Mouse (Mus musculus) testis, postnatal 14 days (tissue): ENCODE data around the gene 2810004N23Rik.

ENCODE experiments used
- DNase-seq: peaks from one replicate; pipeline ENCODE4 v3.0.0; 2021; ENCODE audit warnings: low spot score

The 2810004N23Rik gene

GRCm38 (mm10) chr8:124862321-124863162 lies at the start of gene 2810004N23Rik, which contains the start of gene Gnpat:
Gene 2810004N23Rik (minus strand): TSS chr8:124863120.
Gene Gnpat (plus strand): TSS chr8:124863033.
- DNase-seq: peak; percentile 93

- no peak for DNase-seq
Observed at GRCm38 (mm10) chr8:124911938-124912872, 49.3 kb upstream of the 2810004N23Rik start.

DNA sequence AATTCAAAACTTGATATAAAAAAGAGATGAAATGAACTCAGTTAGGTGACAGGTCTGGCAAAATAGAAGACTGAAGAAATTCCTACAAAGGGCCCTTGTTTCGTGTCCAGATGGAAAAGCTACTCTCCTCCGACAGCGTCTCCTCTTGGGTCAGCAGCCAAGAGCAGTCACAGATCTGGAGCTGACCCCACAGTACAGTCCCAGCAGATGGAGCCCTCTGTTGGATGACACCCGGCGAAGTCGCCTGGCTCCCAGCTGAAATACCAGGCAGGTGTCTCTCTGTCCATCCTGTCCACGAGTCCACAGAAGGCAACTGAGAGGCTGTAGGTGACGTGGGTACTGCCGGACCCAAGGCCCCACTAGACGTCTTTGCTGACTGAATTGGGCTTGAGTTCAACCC lies 47.4 kb upstream of the 2810004N23Rik start:
- no peak for DNase-seq

DNA sequence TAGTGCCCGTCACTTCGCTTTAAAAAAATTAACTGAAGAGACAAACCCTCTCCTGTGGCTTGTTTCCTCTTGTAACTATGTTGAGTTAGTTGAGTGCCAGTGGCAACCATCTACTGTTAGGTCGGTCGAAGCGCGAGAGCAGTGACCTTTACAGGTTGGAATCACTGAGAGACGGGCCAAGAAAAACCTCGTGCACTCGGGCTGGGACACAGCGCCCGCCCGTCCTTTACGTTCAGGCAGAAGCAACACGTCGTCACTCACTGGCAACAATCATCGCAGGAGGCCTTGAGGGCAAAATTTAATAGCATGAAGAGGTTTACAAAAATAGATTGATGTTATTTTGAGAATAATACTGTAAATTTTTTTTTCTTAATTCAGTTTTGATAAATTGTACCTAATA lies 47.0 kb upstream of the 2810004N23Rik start:
- no peak for DNase-seq

GRCm38 (mm10) chr8:124905482-124905881 lies 42.6 kb upstream of the 2810004N23Rik start:
- DNase-seq: no peak

DNA sequence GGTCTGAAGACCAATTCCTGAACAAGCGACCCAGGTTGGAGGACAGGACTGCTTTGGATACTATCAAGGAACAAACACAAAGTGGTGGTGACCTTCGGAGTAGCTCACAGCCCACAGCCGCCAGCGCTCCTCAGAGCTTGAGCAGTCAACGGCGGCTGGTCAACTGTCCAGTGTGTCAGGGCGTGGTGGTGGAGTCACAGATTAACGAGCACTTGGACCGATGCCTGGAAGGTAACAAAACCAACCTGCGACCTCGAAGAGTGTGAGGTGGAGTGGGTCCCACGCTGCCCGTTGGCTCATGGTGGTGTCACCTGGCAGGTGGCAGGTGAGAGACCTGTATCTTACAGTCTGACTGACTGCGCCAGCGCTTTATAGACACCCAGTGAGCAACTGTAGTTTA lies 40.3 kb upstream of the 2810004N23Rik start:
- DNase-seq: no peak

GRCm38 (mm10) chr8:124898251-124898905 lies 35.5 kb upstream of the 2810004N23Rik start:
- no peak for DNase-seq

GRCm38 (mm10) chr8:124897386-124898250 lies 34.7 kb upstream of the 2810004N23Rik start, which contains the start of the genes Exoc8 and Sprtn:
Gene Exoc8 (minus strand): TSS chr8:124897705.
Gene Sprtn (plus strand): TSS chr8:124897886.
- DNase-seq: peak; percentile 95

DNA sequence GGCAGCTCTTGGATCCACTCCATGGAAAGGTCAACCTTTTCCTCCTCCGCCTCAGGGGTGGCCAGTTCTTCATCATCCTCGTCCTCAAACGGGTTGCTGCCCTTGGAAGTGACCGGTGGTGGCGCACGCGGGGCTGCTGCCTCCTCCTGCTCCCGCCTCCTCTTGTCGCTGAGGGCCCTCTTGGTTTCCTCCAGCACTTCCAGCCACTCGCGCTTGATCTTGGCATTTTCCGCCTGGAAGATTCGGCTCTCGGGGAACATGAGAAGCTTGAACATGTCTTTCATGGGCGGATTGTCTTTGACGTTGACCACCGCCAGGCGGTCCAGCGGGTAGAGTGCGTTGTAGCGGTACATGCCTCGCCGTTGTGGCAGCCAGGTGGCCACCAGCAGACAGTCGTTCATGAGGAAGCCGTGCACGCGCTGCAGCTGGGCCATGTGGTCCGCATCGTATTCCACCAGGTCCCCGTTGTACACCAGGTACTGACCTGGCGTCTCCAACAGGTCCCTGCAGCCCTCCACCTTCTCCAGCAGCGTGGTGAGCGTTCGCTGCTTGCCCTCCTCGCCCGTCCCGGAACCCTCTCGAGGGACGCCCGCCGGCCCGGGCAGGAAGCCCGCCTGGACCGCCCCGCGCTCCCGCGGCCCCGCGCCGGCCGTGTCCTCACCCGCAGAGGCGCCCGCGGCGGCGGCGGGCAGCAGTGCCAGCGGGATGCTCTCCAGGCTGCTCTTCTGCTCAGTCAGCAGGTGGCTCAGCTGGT lies 33.9 kb upstream of the 2810004N23Rik start:
- peak; percentile 67 for DNase-seq

DNA sequence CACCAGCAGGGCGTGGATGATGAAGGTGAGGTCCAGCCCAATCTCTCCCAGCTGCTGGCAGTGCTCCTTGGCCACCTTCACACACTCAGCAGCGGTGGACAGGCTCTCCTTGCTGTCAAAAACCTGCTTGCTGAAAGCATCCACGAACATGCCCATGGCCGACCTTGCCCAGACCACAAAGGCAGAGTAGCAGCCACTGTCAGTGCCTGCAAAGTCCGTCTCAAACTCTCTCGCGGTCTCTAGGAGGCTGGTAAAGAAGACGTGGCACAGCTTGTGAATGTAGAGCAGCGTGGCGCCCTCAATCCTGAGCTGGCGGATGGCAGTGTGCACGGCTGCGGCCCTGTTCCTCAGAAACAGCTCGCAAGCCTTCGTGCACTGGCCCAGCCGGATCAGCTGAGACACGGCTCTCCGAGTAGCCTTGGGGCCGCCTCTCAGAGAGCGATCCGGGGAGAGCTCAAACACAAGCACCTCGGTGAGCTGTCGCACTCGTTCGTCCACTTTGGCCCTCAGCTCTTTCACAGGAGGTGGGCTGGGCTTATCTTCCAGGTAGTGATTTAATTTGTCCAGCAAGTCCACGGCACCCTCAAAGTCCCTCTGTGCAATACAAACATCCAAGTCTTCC lies 33.2 kb upstream of the 2810004N23Rik start:
- DNase-seq: peak; percentile 33

DNA sequence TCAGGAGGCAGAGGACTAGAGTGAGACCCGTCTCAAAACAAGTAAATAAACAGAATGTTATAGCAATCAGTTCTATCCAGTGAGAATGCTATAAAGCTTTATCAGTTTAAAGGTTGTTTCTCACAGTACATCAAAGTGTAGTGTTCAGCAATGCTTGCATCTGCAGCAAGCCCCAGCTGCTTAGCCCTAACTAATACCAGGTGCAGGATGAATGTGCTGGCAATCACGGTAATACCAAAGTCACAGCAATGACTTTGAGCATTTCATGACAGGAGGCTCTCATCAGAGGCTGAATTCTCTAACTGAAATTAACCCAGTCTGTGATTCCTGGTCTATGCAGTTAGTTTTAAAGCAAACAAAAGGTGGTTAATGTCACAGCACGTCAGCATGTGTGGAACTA lies 29.7 kb upstream of the 2810004N23Rik start:
- no peak for DNase-seq

DNA sequence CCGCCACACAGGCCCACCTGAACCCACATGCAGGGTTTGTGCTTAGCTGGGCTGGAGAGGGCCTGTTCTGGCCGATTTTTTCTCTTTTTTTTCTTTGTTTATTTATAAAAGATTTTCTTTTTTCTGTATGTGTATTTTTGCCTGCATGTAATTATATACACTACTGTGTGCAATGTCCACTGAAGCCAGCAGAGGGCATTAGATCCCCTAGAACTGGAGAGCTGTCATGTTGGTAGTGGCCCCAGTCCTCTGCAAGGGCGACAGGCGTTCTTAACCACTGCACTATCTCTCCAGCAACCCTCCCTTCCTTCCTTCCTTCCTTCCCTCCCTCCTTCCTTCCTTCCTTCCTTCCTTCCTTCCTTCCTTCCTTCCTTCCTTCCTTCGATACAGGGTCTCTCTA lies 25.5 kb upstream of the 2810004N23Rik start:
- no peak for DNase-seq

DNA sequence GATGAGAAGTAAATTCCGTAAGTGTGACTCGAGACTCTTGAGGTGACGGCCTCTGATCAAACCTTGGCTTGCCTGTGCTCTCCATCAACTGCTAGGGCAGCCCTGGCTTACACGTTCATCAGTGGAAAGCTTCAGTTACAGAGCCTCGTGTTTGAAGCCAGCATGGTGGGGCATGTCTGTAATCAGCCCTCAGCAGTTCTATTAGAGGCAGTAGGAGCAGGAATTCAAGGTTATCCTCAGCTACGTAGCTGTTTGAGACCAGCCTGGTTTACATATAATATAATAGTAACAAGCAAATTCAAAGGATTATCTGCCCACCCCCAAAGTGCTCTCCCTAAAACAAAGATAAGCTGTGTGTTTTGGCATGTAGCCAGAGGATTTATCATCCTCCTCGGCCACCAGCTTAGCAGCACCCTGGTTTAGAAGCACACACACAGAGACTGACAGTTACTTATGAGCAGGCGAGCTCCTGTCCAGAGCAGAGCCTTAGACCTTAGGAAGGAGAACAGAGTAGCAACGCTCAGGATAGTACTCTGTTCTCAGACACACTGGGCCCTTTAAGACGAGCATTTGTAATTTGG lies 16.1 kb upstream of the 2810004N23Rik start:
- no peak for DNase-seq

DNA sequence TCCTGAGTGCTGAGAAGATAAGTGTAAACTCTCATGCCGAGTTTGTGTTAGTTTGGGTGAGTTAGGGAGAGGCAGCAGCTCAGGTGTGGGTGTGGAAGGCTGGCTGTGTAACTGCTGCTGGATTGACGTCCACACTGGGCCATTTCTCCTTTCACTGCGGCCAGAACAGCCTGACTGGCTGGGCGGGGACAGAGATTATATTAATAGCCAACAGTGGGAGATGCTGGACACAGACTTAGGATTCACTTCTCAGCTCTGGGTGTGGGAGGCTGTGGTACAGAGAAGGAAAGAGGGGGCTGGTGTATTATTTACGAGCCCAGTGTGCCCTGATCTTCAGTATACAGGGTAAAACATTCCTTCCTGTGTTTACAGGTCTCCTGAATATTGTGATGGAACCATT lies 15.2 kb upstream of the 2810004N23Rik start:
- DNase-seq: no peak

GRCm38 (mm10) chr8:124872690-124873089 lies 9.8 kb upstream of the 2810004N23Rik start:
- DNase-seq: no peak

- no peak for DNase-seq
Observed at GRCm38 (mm10) chr8:124872081-124872480, 9.2 kb upstream of the 2810004N23Rik start.

- DNase-seq: no peak
Observed at GRCm38 (mm10) chr8:124871474-124871873, 8.6 kb upstream of the 2810004N23Rik start.

DNA sequence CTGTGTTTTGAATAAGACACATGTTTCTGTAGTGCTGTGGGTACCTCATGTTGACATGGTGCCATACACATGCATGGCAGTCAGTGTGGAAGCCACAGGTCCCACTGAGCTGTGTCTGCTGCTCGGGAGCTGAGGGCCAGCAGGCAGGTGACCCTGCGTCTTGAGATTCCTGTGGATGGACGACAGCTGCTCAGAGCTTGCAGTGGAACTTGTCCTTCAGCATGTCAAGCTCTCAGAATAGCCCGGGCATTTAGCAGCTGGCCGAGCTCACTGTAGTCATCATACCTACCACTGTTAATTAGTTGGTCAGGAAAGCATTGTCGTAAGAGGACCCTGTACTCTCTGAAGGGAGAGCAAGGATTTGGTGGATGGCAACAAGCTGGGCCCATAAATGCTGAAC lies 6.8 kb upstream of the 2810004N23Rik start:
- DNase-seq: no peak

DNA sequence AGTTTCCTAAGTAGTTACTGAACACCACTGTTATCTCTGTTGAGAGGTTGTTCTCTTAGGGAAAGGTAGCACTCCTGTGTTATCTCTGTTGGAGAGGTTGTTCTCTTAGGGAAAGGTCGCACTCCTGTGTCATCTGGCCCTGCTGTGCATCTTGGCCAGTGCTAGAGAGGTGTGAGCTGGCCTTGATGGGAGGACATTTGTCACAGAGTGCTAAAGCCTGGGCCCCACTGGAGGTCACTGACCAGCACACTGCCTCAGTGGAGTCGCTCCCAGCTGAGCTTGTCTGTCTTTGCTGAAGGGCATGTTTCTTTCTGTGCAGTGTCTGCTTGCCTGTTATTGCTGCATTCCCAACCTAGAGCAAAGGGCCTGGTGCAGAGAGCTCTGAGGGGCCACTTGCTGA lies 4.2 kb upstream of the 2810004N23Rik start:
- no peak for DNase-seq

- no peak for DNase-seq
Observed at GRCm38 (mm10) chr8:124866669-124867068, 3.7 kb upstream of the 2810004N23Rik start.
